Mouse (Mus musculus) embryonic fibroblast, embryonic 13.5 days (primary cell): ENCODE data around the gene Cbln3.

Experiments used
- CTCF ChIP-seq: IDR thresholded peaks from 2 replicates; pipeline ENCODE4 v1.5.1; 2011; ENCODE audit warnings: mild to moderate bottlenecking, control low read depth, low read length, moderate library complexity, borderline replicate concordance; ENCODE audit not compliant: insufficient read depth
- POLR2A ChIP-seq: IDR thresholded peaks from 2 replicates; pipeline ENCODE4 v1.6.1; 2011; ENCODE audit warnings: low read depth, mild to moderate bottlenecking, control low read depth, low read length, moderate library complexity

- TF ChIP-seq CTCF (no peak), POLR2A (no peak)
These were observed 26.6 kb downstream of the Cbln3 start for GRCm38 (mm10) chr14:55857588-55857987.
